Mouse (Mus musculus) frontal cortex, adult 2 months (tissue): ENCODE measurements at regions not wholly inside any gene's neighbourhood (a gene's known extent, or its start where the extent isn't known, plus 50 kb on each side); places are given as distances from the start of the nearest gene placed in this dataset.
A peak's percentile ranks its signal among the peaks of the same experiment; 100 is the strongest.

Experiments
- DNase-seq, 2 experiments: peaks; one replicate each; pipeline ENCODE4 v3.0.0; 2022; ENCODE audit warnings: low spot score in 1 of 2; ENCODE audit errors: extremely low spot score in 1 of 2

- no peak for DNase-seq
These were observed 204.4 kb upstream of the Acvr2a start for GRCm38 (mm10) chr2:48609466-48609865.

GRCm38 (mm10) chr2:48612251-48612650 is 201.7 kb upstream of the Acvr2a start:
- DNase-seq: no peak

DNA sequence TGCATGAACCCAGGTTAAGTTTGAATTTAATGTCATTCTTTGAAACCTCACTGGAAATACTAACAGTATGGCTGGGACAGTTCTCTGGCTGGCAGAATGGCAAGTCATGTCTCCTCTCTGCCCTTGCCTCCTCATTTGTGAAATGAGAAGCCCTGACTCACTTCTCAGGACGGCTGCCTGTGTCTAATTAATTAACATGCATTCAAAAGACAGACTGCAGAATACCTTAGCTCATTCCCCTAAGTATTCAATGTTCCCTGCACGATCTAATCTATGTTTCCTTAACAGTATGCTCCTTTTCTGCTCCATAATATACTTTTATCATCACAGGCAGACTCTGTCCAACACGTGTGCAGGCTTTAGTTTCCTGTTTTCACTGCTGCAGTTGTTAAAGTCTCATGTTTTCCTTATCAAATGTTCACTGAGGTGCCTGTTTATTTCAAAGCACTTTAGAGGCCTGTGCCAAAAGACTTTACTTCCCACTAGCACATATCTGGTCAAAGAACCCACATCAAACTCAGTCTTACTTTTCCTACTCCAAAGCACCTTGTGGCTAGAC is 196.7 kb upstream of the Acvr2a start:
- DNase-seq: no peak

GRCm38 (mm10) chr2:48619042-48619441 is 194.9 kb upstream of the Acvr2a start:
- no peak for DNase-seq

- no peak for DNase-seq
These were observed 193.1 kb upstream of the Acvr2a start for GRCm38 (mm10) chr2:48620815-48621214.

DNA sequence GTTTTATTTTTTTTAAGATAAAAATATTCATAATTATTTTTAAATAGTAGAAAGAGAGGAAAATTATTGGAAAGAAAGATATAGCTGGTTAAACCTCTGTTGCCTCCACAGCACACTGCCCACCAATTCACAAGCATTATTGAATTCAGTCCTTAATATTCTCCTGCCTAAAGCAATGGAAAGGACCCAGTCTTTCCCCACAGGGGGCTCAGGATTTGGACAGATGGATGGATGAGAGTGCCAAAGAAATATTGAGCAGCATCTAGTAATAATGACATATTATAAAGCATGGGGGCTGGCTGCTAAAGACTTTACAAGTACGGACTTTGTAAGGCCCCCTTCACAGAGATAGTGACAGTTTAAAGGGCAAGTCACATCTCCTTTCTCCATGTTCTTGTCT is 191.6 kb upstream of the Acvr2a start:
- no peak for DNase-seq

DNA sequence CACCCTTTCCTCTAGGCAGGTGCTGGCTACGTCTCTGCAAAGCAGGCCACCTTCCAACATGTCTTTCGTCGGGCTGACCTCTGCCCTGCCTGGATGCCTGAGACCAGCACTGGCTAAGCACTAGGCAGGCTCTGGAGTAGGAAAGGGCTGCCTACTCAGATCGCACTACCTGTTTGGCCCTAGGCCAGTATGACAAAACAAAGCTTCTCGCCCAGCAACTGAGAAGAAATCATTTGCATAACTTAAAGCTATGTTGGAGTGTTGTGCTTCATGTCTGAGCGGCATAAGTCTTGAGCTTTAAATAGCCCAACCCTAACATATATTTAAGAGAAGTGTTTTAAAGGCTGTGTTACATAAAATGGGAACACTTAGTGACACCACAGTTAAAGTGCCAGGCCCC is 189.9 kb upstream of the Acvr2a start:
- peak; percentile 19 to 61 for DNase-seq

GRCm38 (mm10) chr2:48624461-48624860 is 189.4 kb upstream of the Acvr2a start:
- no peak for DNase-seq

GRCm38 (mm10) chr2:48627011-48627410 is 186.9 kb upstream of the Acvr2a start:
- DNase-seq: no peak

DNA sequence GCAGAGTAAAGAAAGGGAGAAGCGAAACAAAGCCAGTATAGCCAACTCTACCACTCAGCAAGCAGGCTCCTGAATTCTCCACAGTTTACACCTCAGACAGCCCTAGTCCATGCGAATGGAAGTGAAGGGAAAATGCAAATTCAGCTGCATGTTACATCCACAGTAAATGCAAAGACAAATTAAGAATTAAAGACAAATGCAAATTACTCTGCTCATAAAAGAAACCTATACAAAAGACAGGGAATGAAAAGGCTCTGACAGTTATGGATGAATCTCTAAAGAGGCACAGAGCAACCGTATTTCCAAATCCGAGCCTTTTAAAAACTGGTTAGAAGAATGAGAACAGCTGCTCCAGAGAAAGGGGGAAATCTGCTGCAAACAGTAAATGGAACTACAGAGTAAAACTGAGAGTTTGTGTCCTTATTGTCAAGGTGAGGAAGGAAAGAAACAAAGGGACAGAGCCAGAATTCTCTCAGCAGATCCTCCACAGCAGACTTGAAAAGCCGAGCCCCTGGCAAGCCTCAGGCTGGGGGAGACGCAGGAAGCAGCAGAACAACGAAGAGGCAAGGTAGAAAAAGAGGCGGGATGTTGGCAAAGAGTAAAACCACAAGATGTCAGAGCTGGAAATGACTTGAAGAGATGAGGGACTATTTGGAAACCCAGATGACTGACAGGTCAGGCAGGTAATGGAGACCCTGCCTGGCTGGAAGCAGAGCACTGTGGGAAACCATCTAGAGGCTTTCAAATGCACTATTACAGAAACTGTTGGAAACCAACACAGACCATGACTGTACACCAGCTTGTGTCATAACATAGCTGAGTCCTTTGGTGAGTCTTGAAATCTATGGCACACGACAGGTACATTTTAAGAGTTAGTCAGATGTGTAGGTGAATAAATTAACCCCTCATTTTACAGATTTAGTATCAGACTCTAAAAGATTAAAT is 184.5 kb upstream of the Acvr2a start:
- DNase-seq: no peak

- DNase-seq: no peak
These were observed 179.3 kb upstream of the Acvr2a start for GRCm38 (mm10) chr2:48634456-48635174.

DNA sequence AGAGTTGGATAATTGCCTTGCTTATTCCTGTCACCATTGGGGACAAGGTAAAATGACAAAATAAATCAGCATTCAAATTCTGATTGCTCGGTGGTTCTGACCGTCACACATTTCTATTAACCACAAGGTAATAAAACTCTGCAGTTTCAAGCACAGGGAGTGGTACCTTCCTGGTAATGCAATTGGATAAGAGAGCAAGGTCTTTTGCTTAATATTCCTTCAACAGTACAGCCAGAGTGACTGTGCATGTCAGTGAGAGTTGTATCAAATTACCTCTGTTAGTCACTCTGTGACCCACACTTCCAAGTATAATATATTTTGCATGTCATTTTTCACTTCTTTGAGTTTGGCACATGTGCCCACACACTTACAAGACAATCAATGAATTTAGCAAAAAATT is 177.8 kb upstream of the Acvr2a start:
- DNase-seq: no peak

DNA sequence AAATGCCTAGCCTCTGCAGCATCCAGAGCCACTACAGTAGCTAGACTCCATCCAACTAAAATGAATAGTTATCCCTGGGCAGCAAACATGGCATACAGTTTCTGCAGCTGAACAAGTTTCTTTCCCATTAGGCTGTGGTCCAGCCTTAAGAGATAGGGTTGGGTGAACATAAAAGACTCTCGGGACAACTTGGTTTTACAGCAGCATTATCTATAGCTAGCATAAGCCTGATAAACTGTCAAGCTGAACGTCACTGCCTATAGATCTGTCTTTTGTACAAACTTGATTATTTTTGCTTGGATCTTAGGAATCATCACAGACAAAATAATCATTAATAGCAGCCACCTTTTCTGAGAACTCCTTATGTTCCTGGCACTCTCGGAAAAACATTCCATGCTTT is 169.8 kb upstream of the Acvr2a start:
- no peak for DNase-seq

- peak in 1 of 2 experiments; percentile 23 for DNase-seq
These were observed 163.6 kb upstream of the Acvr2a start for GRCm38 (mm10) chr2:48650281-48650680.

DNA sequence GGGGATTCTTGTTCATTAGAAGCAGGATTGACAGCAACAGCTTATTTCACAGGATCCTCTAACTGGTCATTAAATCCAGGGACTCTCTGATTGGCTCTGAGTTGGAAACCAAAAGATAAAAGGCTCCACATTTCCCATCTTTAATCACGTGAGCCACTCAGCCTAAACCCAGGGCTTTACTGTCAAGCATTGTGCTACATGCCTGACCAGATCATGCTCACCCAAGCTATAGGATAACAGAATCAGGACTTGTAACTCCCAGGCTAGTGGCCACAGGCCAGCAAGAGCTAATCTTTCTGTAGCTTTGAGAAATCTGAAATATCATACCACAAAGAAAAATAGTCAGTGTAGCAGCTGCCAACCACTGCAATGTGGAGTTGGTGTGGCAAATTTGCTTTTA is 152.7 kb upstream of the Acvr2a start:
- DNase-seq: no peak

- no peak for DNase-seq
These were observed 148.8 kb upstream of the Acvr2a start for GRCm38 (mm10) chr2:48665103-48665502.

DNA sequence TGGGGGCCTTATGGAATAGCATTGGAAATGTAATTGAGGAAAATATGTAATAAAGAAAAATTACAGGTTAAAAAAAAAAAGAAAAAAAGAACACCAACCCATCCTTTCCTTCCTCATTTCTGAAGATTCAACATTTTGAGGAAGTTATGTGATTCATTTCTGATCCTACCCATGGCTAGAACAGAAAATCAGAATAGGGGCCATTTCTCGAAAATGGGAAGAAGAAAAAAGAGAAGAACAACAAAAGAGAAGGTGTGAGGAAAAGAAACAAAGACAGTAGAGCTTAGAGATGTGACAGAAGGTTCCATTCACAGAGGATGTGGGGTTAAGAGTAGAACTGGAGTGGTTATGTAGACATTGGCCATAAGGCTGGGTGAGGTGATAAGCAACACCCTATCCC is 124.8 kb upstream of the Acvr2a start:
- no peak for DNase-seq

- DNase-seq: no peak
These were observed 119.4 kb upstream of the Acvr2a start for GRCm38 (mm10) chr2:48694509-48694908.

DNA sequence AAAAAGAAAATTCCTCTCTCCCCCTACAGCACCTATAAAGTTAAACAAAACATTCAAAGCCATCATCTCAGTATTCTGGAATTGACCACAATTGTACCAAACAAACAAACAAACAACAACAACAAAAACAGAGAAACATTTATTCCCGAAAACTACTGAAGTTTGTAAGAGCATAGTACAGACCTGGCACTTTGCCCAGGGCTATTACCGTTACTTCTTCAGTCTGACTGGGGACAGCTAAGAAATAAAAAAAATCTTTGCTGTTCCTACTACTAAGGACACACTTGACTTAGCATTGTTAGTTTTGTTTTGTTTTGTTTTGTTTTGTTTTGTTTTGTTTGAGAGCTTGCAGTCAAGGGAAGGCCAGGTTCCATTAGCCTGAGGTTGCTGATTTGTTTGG is 113.0 kb upstream of the Acvr2a start:
- no peak for DNase-seq

- no peak for DNase-seq
These were observed 108.7 kb upstream of the Acvr2a start for GRCm38 (mm10) chr2:48705103-48705804.

- DNase-seq: no peak
These were observed 108.1 kb upstream of the Acvr2a start for GRCm38 (mm10) chr2:48705805-48706150.
